Mouse (Mus musculus): ENCODE data around the gene Fzd4.

Fzd4 gene

GRCm38 (mm10) chr7:89401136-89401858, 2.9 kb upstream of the Fzd4 start:
- no peak for DNase-seq (ENCODE audit: low spot score)

GRCm38 (mm10) chr7:89401936-89402335, 2.2 kb upstream of the Fzd4 start:
- no peak for DNase-seq (ENCODE audit: low spot score)

DNA sequence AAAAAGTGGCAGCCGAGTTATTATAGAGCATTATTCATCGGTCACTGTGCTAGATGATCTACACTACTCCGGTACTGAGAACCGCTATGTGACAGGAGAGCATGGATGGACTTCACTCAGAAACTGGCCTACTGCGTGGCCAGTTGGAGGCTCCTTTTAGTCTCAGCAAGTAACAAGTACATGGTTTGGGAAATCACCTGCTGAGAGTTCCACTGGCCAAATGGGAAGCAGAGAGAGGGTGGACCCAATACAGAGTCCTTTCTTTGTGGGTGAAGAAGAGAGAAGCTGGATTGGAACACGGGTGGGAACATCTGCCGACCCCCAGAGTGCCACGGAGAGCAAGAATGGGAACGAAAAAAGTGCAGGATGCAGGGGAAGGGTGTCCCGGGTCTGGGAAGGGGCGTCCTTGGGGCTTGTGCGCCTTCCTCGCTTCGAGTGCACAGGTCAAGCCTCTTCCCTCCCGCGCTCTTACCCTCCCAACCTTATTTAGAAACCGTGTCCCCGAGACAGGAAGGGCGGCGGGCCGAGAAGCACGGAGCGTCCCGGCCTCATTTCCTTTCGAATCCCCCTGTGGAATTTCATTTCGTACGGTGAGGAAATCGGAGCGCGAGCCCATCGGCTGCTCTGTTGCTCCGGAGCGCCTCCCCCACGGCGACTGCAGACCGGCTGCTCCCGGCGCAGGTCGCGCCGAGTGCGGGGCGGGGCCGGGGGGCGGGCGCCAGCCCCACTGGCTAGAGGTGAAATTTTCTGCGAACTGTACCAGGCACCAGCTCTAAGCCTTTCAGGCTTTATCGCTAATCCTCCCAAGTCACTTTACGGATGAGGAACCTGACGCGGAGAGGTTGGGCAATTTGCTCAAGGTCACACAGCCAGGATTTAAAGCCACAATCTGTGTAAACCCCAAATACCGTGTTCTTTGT, 842 bp upstream of the Fzd4 start:
- peak; percentile 22 for DNase-seq (ENCODE audit: low spot score)

DNA sequence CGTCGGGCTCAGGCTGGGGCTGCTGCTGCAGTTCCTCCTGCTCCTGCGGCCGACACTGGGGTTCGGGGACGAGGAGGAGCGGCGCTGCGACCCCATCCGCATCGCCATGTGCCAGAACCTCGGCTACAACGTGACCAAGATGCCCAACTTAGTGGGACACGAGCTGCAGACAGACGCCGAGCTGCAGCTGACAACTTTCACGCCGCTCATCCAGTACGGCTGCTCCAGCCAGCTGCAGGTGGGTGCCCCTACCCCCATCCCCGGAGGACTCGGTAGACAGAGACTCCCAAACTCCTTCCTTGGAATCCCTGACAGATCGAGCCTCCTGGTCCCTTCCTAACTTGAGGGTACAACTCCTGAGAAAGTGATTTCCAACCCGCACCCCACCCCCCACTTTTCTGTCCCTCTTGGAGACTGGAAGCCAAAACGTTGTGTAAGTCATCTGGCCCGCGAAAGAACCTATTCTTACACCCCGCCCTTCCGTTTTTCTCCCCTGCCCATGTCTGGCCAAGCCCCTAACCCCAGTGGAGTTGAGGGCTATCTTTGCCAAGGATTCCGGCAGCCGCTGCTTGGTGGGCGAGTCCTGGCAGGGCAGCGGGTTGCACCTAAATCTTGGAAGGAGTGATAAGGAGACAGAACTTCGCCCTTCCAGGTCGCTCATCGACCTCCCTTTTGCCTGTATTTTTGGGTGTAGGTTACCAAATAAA, 732 bp downstream of the Fzd4 start:
- no peak for DNase-seq (ENCODE audit: low spot score)

GRCm38 (mm10) chr7:89406011-89406410, 1.9 kb downstream of the Fzd4 start:
- DNase-seq (ENCODE audit: low spot score) = no peak

GRCm38 (mm10) chr7:89407006-89407940, 3.1 kb downstream of the Fzd4 start:
- no peak for DNase-seq (ENCODE audit: low spot score)

DNA sequence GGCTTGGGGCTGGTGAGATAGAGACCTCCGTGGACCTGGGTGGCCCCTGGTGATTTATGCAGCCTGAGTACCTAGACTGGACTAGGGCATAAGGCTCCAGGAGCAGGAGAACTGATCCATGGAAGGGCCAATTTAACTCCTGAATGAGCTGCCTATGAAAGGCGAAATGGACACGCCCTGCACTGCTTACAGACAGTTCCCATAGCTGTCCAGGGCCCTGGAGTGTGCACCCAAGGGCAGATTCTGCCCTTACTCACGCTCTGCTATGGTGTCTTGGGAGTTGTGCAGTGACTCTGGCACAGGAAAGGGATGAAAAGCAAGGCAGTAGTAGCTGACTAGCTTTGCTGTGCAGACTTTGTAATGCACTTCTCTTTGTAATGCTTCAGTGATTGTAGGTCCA, 6.1 kb downstream of the Fzd4 start:
- DNase-seq (ENCODE audit: low spot score) = no peak

DNA sequence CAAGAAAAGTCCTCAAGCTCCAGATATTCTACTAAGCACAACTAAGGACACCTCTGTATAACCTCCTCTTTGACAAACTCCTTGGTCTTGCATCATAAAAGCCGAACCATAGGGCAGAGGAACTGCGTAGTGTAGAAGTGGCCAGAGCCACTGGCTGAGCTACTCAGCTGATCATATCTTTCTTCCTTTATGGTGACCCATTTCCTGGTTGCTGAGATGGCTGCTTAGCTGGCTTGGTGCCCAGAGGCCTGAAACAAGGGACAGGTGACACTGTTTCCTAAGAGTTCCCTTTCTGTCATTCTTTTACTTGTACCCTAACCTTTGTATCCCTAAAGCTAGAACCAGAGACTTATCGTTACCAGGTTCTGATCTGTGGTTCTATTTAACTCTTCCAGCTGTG, 7.2 kb downstream of the Fzd4 start:
- no peak for DNase-seq (ENCODE audit: low spot score)

- no peak for DNase-seq (ENCODE audit: low spot score)
Observed at GRCm38 (mm10) chr7:89412094-89412493, 7.9 kb downstream of the Fzd4 start.

DNA sequence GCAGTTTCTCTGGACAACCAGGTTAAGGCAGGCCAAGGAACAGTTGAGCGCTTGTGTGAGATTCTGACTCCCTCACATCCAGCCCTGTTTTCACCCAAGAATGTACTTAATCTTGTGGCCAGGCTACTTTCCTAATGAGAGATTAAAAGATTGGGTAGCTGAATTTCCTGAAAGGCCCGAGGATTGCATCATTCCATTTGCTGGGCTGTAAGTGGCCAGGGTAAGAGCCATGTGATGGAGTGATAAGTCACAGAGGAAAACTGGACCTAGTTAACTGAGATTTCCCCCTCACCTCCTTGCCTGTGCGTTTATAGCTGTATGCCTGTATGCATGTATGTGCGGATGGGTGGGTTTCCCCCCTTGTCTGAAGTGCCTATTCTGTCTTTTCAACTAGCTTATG, 11.9 kb downstream of the Fzd4 start:
- no peak for DNase-seq (ENCODE audit: low spot score)

GRCm38 (mm10) chr7:89417707-89418106, 13.6 kb downstream of the Fzd4 start:
- no peak for DNase-seq (ENCODE audit: low spot score)

DNA sequence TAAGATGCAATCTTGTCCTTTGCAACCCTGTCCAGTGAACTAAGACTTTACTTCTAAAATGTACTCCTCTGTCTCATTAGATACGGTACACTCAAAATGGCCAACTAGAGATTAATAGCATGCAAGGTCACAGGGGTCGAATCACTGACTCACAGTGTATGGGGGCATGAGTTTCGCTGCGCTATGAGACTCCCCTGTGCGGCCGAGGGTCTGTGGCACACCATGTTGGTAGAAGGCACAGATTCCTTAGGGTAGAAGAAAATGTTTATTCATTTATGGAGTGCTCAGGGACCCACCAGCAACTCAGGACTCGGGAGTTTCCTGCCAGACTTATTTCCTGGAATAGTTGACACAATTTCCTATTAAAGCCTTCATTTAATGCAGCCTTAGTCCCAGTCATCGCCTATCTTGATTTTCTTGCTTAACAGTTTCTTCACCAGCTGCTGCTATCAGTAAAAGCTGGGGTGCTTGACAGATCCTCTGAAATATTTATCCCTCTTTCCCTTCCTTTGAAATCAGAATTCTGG, 14.0 kb downstream of the Fzd4 start:
- no peak for DNase-seq (ENCODE audit: low spot score)

DNA sequence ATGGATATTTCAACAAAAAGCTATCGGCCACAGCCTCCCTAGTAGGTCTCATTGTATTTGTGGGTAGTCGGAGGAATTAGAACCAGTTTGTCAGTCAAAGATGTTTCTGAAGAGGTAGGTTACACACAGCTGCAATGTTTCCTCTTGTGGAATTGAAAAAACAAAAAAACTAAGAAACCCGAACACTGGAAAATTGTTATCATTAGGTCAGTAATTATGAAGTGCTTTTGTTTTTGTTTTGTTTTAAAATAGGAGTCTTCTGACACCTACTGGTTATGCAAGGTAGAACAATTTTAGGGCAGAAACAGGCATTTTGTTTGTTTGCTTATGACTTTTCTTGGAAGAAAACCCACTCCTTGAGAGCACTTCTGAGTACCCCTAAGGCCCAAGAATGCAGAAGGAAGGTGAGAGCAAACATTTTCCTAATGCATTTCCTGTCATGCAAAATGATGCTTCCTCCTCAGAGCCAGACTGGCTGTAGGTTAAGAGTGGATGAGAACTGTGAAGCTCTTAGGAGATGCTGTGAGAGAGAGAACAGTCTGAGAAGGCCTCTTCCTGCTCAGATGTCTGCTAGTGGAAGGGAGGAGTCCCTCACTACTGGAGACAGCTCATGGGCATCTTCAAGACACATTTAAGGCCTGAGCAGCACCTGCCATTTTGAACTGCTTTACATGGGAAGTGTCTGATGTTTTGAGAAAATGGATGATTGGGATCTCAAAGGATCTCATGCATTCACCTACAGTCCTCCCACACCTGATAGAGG, 14.9 kb downstream of the Fzd4 start:
- no peak for DNase-seq (ENCODE audit: low spot score)

DNA sequence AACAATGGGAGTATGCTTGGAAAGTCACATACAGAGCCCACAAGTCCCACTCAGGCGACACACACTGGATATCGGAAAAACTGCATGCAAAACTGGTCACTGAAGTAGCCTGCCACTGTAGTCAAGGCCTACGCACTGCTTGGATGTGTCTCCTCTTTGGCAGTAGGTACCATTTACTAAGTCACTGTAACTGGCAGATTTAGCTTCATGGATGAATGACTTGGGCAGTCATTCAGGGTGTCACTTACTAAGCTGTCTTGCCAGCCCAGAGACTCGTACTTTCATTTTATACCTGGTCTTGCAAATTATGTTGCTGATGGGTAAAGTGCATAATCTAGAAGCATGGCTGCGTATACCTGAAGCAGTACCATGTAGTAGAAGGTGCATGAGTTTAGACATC, 17.1 kb downstream of the Fzd4 start:
- no peak for DNase-seq (ENCODE audit: low spot score)

GRCm38 (mm10) chr7:89422650-89423049, 18.5 kb downstream of the Fzd4 start:
- no peak for DNase-seq (ENCODE audit: low spot score)

DNA sequence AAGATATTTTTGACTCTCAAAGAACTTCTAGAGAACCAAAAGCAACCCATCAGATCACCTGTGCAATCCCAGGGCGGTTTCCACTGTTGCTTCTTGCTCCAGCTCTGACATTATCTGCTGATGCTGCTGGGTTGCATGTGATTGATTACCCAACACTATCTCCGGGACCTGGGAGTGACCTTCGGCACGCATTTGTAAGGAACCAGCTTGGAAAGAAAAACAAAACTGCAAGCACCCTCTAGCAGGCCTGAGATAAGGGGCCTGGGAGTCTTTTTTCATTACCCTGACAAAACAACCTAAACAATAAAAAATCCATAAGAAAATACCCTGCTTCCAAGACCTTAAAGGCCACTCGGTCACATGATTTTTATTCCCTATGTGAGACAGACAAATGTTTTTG, 19.0 kb downstream of the Fzd4 start:
- no peak for DNase-seq (ENCODE audit: low spot score)

GRCm38 (mm10) chr7:89423688-89424255, 19.6 kb downstream of the Fzd4 start:
- no peak for DNase-seq (ENCODE audit: low spot score)

DNA sequence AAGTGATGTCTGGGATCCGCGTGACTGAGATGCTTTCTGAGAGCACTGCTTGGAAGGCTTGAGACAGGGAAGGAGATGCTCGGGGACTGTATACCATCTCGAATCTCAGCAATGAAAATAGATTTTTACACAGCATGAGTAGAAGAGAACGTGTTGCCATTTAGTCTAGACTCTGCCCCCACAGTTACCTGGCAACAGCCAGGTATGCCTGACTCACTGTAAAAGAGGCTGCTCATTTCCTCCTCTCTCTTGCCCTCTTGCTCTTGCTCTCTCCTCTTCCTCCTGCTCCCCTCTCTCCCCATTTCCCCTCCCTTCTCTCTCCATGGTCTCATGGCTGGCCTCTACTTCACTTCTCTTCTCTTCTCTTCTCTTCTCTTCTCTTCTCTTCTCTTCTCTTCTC, 20.5 kb downstream of the Fzd4 start:
- no peak for DNase-seq (ENCODE audit: low spot score)

DNA sequence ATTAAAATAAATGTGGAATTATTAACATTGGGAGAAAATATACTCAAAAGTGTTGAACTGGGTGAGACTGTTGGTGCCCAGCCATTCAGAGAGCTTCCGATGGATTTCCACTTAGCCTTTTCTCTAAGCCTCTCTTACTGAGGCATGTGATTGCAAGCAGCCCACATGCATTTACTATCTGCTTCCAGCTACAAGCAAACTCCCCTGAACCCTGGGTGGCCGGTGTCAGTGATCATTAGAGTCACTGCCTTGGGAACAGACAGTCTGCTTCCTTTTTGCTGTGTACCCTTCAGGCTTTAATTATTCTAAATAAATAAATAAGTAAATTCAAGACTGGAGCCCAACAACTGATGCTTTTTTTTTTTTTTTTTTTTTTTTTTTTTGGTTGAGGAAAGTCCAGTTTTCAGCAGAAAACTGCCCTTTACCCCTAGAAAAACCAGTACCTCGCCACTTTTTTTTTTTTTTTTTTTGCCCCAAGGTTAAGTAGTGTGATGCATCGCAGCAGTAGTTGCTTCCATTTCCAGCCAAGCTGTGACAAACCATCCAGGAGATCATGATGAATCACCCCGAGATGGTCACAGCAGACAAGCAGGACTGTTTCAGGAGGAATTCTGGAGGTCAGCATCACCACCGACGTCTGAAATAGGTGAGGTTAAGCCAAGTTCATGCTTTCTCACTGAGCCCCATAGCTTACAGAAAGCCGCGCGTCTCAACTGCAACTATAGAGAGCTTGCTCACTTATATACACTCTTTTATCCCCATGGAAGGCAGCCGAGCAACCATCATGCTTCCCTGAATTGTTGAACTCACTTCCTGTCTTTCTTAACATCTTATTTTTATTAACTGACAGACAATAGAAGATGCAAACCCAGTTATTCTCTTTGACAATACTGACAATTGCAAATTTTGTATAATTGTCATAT, 21.9 kb downstream of the Fzd4 start:
- DNase-seq (ENCODE audit: low spot score) = no peak
